Mouse (Mus musculus) macrophage (primary cell): ENCODE measurements around the gene Unc5cl. TPM values are rescaled to one million over a fixed set of nuclear protein-coding genes. Genes with fewer than 3 reads are reported as not detected.

ENCODE experiments used
- H3K27ac ChIP-seq: fragments of 350-480 bp; formaldehyde crosslinking; 2 replicates; pipeline ENCODE4 v1.9.0; 2021
- H3K36me3 ChIP-seq: fragments of 350-480 bp; formaldehyde crosslinking; 2 replicates; pipeline ENCODE4 v1.9.0; 2021; ENCODE audit errors: inconsistent target
- H3K4me3 ChIP-seq: fragments of 350-480 bp; formaldehyde crosslinking; 2 replicates; pipeline ENCODE4 v1.9.0; 2021; ENCODE audit errors: inconsistent target
- H3K79me2 ChIP-seq: fragments of 350-480 bp; formaldehyde crosslinking; 2 replicates; pipeline ENCODE4 v1.9.0; 2021; ENCODE audit errors: inconsistent target
- WGBS: methylation state at CpG from one replicate; pipeline ENCODE4 v1.1.7; 2026; ENCODE audit warnings: inconsistent platforms; ENCODE audit not compliant: missing documents; 5-methylcytosine and 5-hydroxymethylcytosine counted together
- polyA plus RNA-seq: library from polyadenylated mRNA; stranded (reverse); fragments of 250-400 nt; gene quantifications from 3 replicates; pipeline ENCODE4 v1.2.4, GENCODE M21; 2018; ENCODE audit warnings: inconsistent platforms

Gene Unc5cl
- polyA plus RNA-seq, 1 experiment from 2014 or later = not detected

DNA sequence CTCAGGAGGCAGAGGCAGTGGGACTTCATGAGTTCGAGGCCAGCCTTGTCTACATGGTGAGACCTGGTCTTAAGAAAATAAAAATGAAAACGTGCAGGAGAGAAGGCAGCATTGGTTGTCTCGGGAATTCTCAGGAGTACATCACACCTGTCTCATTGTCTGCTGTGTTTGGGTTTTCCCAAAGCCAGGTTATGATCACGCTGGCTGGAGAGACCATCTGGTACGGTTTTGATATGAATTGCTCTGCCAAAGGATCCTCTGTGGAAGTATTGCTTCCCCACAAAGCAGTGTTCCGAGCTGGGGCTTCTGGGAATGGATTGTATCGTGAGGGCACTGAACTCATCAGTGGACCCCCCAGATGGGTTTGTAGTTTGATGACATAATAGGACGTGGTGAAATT, 20.7 kb downstream of the Unc5cl start:
- 88% methylated on average over 8 of the region's 8 CpGs for WGBS
- Histone ChIP-seq H3K36me3 (no peaks in the 10 kb centered on the region), H3K4me3 (no peak overlapping the region), H3K27ac (no peak overlapping the region), H3K79me2 (no peaks in the 10 kb centered on the region)

DNA sequence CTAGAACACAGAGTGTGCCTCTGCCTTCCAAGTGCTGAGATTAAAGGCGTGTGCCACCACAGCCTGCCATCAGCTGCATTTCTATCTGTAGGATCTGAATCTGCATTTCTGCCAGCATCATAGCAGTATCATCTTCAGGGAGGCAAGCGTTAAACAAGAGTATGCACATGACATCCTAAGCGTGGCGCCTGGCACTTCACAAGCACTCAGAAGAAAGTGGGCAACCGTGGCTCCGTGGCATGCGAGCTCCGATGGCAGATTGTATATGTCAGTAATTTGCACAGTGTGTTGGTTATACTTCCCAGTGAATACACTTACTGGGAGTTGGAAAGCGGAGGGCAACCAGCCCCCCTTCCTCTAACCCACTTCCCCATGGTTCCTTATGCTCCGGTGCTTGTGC, 25.3 kb downstream of the Unc5cl start:
- H3K36me3 ChIP-seq = no peaks in the 10 kb centered on the region
- no peaks in the 10 kb centered on the region for H3K79me2 ChIP-seq
- H3K4me3 ChIP-seq = no peak overlapping the region
- WGBS = 93% methylated on average over 10 of the region's 10 CpGs
- H3K27ac ChIP-seq = no peak overlapping the region

DNA sequence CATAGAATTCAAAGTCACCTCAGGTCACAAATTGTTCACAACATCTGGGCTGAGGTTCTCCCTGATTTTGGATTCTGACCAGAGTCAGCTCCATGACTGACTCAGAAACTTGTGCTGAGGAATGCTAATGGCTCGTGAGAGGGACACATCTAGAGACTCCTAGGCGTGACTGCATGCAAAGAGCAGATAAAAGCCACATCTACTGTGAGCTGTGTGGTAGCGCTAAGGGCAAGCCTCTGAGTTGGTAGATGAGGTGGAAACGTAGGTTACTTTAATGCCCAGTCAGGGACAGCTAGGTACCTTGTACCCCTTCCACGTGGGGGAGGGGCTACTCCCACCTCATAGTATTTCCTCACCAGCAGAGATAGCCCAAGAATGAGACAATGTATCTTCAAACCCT, 29.1 kb downstream of the Unc5cl start:
- WGBS = 75% methylated on average over 5 of the region's 5 CpGs
- Histone ChIP-seq H3K79me2 (no peaks in the 10 kb centered on the region), H3K4me3 (no peak overlapping the region), H3K36me3 (no peaks in the 10 kb centered on the region), H3K27ac (no peak overlapping the region)

DNA sequence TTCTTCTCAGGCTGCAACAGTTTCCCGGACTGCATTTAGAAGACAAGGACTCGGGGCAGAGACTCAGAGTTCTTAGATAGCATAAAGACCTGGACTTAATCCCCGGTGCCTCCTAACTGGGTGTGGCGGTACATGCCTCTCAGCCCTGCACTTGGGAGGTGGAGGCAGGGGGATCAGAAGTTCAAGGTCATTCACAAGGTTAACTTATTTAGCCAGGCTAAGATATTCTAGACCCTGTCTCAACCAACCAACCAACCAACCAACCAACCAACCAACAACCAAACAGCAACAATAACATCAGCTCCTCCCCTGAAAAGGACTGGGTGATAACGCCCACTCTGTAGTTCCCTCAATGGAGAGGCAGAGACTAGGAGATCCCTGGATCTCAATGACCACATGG, 29.5 kb downstream of the Unc5cl start:
- Histone ChIP-seq H3K79me2 (no peaks in the 10 kb centered on the region), H3K27ac (no peak overlapping the region), H3K4me3 (no peak overlapping the region), H3K36me3 (no peaks in the 10 kb centered on the region)
- 91% methylated on average over 5 of the region's 5 CpGs for WGBS

DNA sequence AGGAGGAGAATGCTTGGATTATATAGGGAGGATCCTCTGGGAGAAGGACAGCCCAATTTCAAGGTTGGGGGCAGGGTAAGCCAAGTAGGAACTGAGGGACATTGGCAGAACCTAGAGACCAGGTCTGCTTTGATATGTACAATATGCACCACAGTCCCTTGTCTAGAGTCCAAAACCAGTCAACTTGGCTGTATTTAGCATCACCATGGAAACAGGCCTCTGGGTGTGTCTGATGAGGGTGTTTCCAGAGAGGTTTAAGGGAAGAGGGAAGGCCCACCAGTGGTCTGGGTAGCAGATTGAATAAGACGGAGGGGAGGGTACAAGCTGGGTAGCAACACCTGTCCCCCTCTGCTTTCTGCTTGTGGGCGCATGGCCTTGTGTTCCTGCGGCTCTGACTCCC, 34.8 kb downstream of the Unc5cl start:
- Histone ChIP-seq H3K79me2 (no peaks in the 10 kb centered on the region), H3K27ac (no peak overlapping the region), H3K36me3 (no peaks in the 10 kb centered on the region), H3K4me3 (no peak overlapping the region)
- WGBS = 90% methylated on average over 3 of the region's 3 CpGs

DNA sequence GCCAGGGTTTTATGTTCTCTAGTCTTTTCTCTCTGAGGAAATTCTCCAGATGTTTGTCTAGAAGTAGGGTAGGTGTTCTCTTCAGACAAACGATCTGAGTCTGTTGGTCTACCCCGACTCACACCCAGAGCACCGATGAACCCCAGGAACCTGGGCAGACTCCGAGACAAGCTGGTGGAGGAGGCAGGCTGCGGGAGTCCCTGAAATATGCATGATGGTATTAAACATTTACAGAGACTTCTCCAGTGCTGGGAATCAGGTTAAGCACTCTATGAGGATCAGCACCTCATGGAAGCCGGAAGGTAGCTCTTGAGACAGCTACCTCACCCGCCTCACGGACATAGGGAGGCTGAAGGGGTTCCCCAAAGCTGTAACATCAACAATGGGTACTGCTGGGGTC, 37.9 kb downstream of the Unc5cl start:
- no peak overlapping the region for H3K4me3 ChIP-seq

DNA sequence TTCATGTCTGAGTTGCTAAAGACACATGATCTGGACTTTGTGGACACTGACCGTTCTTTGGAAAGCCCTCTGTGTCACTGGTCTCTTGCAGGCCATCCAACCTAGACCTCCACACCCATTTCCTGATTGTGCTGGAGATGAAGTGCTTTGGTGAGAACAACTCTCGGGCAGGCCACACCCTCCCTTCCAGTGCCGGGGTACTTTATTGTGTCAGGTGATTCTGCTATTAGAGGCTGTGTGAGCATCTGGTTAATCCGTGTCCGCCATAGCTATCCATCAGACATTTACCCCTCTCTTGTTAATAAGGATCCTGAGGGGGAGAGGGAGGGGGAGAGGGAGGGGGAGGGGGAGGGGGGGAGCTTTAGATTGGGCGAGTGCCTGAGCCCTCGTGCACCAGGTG, 38.9 kb downstream of the Unc5cl start:
- WGBS = 60% methylated on average over 3 of the region's 7 CpGs
- Histone ChIP-seq H3K36me3 (no peaks in the 10 kb centered on the region), H3K79me2 (no peaks in the 10 kb centered on the region), H3K4me3 (no peak overlapping the region), H3K27ac (no peak overlapping the region)

More for the DNA sequence above, 37.9 kb downstream of the Unc5cl start:
- Histone ChIP-seq H3K27ac (no peak overlapping the region), H3K79me2 (no peaks in the 10 kb centered on the region), H3K36me3 (no peaks in the 10 kb centered on the region)
- WGBS = 91% methylated on average over 7 of the region's 8 CpGs

DNA sequence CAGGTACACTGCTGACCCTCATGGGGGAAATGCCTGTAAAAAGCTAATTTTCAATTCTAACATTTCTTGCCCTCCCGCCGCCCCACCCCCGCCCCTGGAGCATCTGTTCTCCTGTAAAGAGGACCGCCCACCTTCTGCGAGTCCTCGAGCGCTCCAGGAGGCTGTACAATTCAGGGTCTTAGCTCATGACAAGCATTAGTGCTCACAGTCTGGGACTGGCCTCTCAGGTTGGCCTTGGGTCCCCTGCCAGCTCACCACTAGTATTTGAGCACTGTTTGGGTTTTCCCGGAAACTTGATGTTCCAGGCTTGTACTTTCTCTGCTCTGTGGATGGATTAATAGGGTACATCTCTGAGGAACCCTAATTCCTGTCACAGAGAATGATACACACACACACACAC, 39.3 kb downstream of the Unc5cl start:
- WGBS = 83% methylated on average over 8 of the region's 8 CpGs
- Histone ChIP-seq H3K36me3 (no peaks in the 10 kb centered on the region), H3K79me2 (no peaks in the 10 kb centered on the region), H3K27ac (no peak overlapping the region), H3K4me3 (no peak overlapping the region)

DNA sequence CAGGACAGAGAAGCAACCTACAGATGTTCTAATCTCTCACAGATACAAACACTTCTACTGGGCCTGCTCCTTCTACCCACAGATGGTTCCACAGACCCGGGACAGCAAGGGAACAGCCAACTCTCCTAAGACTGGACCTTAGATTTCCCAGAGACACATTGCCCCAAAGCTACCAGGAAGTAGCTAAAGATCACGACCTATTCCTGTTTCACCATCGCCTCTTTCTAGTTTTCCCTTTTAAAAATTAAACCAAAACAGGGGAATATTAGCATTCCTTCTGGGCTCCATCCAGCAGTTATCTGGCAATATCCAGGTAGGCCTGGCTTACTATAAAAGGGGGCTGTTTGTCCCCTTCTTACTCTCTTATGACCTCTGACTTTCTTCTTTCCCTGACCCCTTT, 43.3 kb downstream of the Unc5cl start:
- 84% methylated on average over 3 of the region's 3 CpGs for WGBS
- no peaks in the 10 kb centered on the region for H3K79me2 ChIP-seq
- H3K27ac ChIP-seq = no peak overlapping the region
- H3K36me3 ChIP-seq = no peaks in the 10 kb centered on the region
- no peak overlapping the region for H3K4me3 ChIP-seq

DNA sequence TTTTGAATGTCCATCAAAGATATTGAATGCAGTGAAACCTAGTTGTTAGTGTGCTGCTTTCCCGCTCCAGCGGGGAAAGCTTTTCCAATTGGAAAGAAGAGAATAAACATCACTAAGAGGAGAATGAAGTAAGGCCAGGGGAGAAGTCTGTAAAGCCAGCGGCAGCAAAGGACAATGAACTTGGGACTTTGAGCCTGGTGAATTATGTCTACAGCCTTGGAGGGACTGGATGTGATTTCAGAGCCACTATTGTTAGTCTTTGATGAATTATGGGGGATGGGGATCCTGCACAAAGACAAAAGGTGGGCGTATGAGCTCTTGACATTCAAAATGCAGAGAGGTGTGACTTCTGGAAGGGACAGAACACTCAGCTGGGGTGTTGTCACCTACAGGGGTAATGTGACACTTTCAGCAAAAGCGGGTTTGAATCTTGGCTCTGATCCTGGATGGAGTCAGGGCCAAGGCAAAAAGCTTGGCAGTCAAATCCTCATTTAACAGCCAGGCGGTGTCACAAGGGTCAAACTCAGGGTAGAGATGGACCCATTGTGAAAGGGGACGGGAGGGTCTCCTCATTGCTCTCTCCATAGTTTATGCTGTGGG, 46.2 kb downstream of the Unc5cl start:
- Histone ChIP-seq H3K4me3 (no peak overlapping the region), H3K27ac (no peak overlapping the region), H3K79me2 (no peaks in the 10 kb centered on the region), H3K36me3 (no peaks in the 10 kb centered on the region)
- WGBS = 91% methylated on average over 7 of the region's 7 CpGs

DNA sequence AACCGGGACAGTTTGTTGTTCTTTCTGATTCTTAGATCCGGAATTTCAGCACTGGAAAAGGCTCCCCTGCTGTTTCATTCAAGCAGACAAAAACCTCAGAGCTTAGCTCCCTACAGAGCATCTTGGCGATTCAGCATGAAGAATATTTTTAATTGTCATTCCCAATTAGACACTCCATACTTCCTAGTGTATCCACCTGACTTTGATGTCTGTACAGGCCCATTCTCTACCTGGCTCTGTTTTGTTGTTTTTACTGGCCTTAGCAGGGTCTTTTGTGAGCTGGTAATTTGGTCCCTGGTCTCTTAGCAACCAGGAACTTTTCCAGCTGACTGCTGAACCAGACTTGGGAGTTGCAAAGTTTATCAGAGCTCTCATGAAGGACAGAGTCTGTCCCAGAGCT, 50.3 kb downstream of the Unc5cl start:
- Histone ChIP-seq H3K79me2 (no peaks in the 10 kb centered on the region), H3K36me3 (no peaks in the 10 kb centered on the region), H3K4me3 (no peak overlapping the region), H3K27ac (no peak overlapping the region)
- 78% methylated on average over 3 of the region's 3 CpGs for WGBS

DNA sequence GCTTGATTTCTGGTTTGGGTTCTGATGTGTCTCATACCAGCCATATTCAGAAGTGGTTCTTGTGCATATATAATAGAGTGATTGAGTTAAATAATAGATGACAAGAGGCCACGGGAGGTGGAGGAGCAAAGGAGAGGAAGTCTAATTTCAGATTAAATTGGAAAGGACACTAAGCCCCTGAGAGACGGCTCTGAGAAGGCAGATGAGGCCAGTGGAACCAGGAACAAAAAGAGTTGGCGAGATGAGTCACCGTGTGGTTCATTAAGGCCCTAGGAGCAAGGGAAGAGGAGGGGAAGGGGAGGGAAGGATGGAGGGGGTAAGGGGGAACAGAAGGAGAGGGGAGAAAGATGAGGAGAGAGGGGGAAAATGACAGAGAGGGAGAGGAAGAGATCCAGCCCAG, 52.3 kb downstream of the Unc5cl start:
- no peaks in the 10 kb centered on the region for H3K79me2 ChIP-seq
- 66% methylated on average over 4 of the region's 4 CpGs for WGBS
- no peak overlapping the region for H3K4me3 ChIP-seq
- no peaks in the 10 kb centered on the region for H3K36me3 ChIP-seq
- no peak overlapping the region for H3K27ac ChIP-seq

DNA sequence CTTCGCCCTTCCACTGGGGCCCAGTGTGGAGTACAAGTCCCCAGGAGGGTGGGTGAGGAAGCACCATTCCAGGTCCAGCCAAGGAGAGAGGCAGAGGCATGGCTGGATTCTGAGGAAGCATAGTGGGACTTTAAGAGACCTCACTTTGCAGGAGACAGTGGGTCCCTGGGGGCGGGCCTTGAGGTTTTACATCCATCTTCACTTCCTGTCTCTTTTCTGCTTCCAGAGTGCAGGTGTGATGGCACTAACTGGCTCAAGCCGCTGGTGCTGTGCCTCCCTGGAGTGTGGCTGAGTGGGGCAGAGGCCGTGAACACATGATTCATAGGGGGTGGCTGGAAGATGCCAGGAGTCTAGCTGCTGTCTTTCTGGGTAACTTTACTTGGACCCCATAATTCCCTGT, 54.9 kb downstream of the Unc5cl start:
- WGBS = 88% methylated on average over 4 of the region's 4 CpGs

DNA sequence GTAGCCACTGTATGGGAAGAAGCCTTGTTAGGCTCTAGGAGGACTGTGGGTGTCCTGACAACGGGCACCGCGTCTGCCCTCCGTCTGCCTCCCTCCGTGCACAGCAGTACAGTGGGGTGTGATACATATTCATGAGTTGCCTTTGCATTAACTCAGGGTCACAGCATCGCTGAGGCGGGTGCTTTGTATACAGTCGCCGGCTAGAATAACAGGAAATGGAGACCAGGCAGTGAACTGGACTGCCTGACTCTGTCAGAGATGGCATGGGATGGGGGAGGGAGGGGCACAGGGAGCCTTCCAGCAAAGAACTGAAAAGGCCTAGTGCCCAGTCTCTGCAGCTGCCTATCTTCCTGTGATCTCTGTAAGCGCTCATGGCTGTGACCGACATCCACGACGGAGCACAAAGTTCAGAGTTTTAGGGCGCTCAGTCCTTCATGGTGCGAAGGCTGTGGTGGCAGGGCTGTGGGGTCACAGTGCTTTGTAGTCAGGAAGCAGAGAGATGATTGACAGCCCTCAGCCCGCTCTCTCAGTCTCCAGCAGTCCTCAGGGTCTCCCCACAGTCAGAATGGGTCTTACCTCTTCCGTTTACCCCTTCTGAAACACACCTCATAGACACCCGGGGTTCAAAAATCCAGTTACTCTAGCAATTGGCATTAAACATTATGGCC, 58.0 kb downstream of the Unc5cl start:
- 76% methylated on average over 18 of the region's 18 CpGs for WGBS
- Histone ChIP-seq H3K4me3 (no peak overlapping the region), H3K27ac (no peak overlapping the region), H3K79me2 (no peaks in the 10 kb centered on the region), H3K36me3 (no peaks in the 10 kb centered on the region)

More for the DNA sequence above, 54.9 kb downstream of the Unc5cl start:
- Histone ChIP-seq H3K79me2 (no peaks in the 10 kb centered on the region), H3K4me3 (no peak overlapping the region), H3K27ac (no peak overlapping the region), H3K36me3 (no peaks in the 10 kb centered on the region)

DNA sequence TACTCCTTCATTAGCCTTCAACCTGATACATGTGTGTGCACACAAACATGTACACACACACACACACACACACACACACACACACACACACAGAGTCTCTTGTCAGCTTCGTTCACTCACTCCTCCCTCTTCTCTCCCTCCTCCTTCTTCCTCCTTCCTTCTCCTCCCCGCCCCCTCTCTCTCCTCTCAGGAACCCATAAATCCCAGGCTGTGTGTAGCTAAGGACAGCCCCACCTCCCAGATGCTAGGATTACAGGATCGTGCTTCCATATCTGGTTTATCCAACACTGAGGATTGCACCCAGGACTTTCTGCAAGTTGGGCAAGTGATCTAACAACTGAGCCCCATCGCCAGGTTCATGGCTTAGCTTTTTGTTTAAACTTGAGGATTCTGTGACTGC, 59.9 kb downstream of the Unc5cl start:
- H3K79me2 ChIP-seq = no peaks in the 10 kb centered on the region
- no peak overlapping the region for H3K27ac ChIP-seq
- no peaks in the 10 kb centered on the region for H3K36me3 ChIP-seq
- WGBS = 61% methylated on average over 3 of the region's 4 CpGs
- H3K4me3 ChIP-seq = no peak overlapping the region

DNA sequence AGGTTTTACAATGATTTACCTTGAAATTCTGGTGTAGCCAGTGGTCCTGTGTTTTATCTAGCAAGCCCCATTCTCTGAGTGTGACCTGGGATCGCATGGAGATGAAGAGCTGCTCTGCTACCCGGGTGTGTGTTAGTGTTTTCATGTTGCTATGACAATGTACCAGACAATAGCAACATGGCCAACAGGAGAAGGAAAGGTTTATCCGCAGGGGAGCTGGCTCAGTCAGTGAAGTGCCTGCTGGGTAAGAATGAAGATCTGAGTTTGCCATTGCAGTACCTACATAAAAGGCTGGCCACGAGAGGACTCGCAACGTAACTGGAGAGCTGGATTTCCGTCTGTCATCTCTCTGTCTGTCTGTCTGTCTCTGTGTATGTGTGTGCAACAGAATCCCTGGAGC, 64.3 kb downstream of the Unc5cl start:
- H3K27ac ChIP-seq = no peak overlapping the region
- no peaks in the 10 kb centered on the region for H3K36me3 ChIP-seq
- no peaks in the 10 kb centered on the region for H3K79me2 ChIP-seq
- no peak overlapping the region for H3K4me3 ChIP-seq
- WGBS = 90% methylated on average over 7 of the region's 7 CpGs
